Mouse (Mus musculus) limb, embryonic 15.5 days (tissue): ENCODE measurements around the gene Slc7a4. TPM values are rescaled to one million over a fixed set of nuclear protein-coding genes. Genes with fewer than 3 reads are reported as not detected.

ENCODE experiments used
- ATAC-seq: fragments of 200-750 bp; cut with Nextera tagmentation; 2 replicates; pipeline ENCODE4 v1.8.0; 2017; ENCODE audit warnings: low read depth, moderate TSS enrichment; ENCODE audit not compliant: insufficient number of reproducible peaks, low FRiP score, low TSS enrichment
- H3K27ac ChIP-seq: fragments of 300-500 bp; sonication (generic); 2 replicates; pipeline ENCODE4 v1.5.1; 2015; ENCODE audit warnings: moderate library complexity, mild to moderate bottlenecking, inconsistent platforms
- H3K27me3 ChIP-seq: fragments of 300-500 bp; sonication (generic); 2 replicates; pipeline ENCODE4 v1.6.1; 2015; ENCODE audit warnings: inconsistent platforms
- H3K36me3 ChIP-seq: fragments of 300-500 bp; sonication (generic); 2 replicates; pipeline ENCODE4 v1.6.1; 2015; ENCODE audit warnings: inconsistent platforms
- H3K4me1 ChIP-seq: fragments of 300-500 bp; sonication (generic); 2 replicates; pipeline ENCODE4 v1.6.1; 2015; ENCODE audit warnings: inconsistent platforms
- H3K4me2 ChIP-seq: fragments of 300-500 bp; sonication (generic); 2 replicates; pipeline ENCODE4 v1.6.1; 2015; ENCODE audit warnings: mild to moderate bottlenecking, inconsistent platforms
- H3K4me3 ChIP-seq: fragments of 300-500 bp; sonication (generic); 2 replicates; pipeline ENCODE4 v1.5.1; 2015; ENCODE audit warnings: mild to moderate bottlenecking, inconsistent platforms
- H3K9ac ChIP-seq: fragments of 300-500 bp; sonication (generic); 2 replicates; pipeline ENCODE4 v1.6.1; 2015; ENCODE audit warnings: inconsistent platforms
- H3K9me3 ChIP-seq: fragments of 300-500 bp; sonication (generic); 2 replicates; pipeline ENCODE4 v1.6.1; 2016; ENCODE audit warnings: inconsistent platforms
- WGBS: fragments of 180-500 bp; shearing (Covaris S2); methylation state at CpG from one replicate; pipeline ENCODE4 v1.1.7; 2015; 5-methylcytosine and 5-hydroxymethylcytosine counted together
- polyA plus RNA-seq: library from polyadenylated mRNA; unstranded; fragments of >200 nt; fragmentation: Nextera tagmentation; extraction: Ambion mirVana; gene quantifications from 2 replicates; pipeline ENCODE4 v1.2.1, GENCODE M21; 2015

Slc7a4 gene
- polyA plus RNA-seq, 1 experiment from 2014 or later, result 9.9 TPM

- ATAC-seq, result no peak
- H3K4me1 ChIP-seq, result peaks cover 18% of the 10 kb centered on the region
- no peak overlapping the region for H3K4me3 ChIP-seq
- no peaks in the 10 kb centered on the region for H3K27me3 ChIP-seq
- no peaks in the 10 kb centered on the region for H3K9me3 ChIP-seq
- 72% methylated on average over 14 of the region's 14 CpGs for WGBS
- no peak overlapping the region for H3K9ac ChIP-seq
- H3K27ac ChIP-seq, result no peak overlapping the region
- no peak overlapping the region for H3K4me2 ChIP-seq
- peaks cover 15% of the 10 kb centered on the region for H3K36me3 ChIP-seq
Measured at GRCm38 (mm10) chr16:17532676-17533329, 50.2 kb downstream of the Slc7a4 start.

DNA sequence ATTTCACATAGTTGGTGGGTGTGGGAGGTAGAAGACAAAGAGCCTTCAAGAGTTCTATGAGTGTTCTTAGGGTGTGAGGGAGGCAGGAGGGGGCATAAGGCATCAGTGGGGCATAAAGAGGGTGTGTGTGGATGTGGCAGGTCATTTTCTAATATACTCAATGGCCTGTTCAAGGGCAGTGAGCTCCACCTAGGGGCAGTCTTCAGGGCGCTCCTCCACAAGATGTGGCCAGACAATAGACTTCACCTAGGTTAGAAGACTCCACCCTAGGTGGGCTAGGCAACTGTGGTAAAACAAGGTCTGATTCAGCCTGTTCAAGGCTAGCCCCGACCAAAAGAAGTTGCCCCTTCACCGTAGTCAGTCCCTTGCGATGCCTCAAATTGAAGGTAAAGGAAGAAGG, 50.7 kb downstream of the Slc7a4 start:
- Histone ChIP-seq H3K9me3 (no peaks in the 10 kb centered on the region), H3K4me1 (peaks cover 18% of the 10 kb centered on the region), H3K9ac (no peak overlapping the region), H3K27me3 (no peaks in the 10 kb centered on the region), H3K36me3 (peaks cover 20% of the 10 kb centered on the region), H3K27ac (no peak overlapping the region), H3K4me3 (no peak overlapping the region), H3K4me2 (no peak overlapping the region)
- WGBS, result 55% methylated on average over 4 of the region's 4 CpGs
- ATAC-seq, result no peak

DNA sequence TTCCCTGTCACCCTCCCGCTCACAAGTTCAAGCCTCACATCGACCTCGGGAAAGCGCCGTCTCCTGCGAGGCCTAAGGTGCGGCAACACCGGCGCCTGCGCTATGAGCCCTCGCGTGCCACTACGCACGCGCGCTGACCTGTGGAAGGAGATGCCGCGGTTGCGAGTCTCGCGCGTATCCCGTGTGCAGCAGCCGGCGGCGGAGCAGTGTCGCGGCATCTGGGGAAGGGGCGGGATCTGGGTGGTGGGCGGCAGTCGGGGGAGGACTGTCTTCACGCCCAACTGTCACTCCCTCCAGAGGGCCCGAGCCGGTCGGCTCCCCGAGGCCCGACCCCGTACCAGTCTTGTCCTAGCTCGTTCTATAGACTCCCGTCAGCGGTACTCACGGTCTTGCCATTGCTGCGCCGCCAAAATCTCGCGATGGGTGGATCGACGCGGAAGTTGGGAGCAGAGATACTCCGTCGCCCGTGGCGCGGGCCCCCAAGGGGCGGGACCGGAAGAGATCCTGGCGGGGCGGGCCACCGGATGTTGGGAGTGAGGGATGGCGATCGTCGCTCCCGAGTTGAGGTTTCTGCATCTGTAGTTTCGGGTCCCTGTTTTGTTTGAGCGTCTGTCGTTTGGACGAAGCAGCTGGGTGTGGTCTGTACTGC, 52.2 kb downstream of the Slc7a4 start, which contains the start of gene Thap7:
Gene Thap7, minus strand, starts transcription at position 497 of the 649 bp plus-strand sequence.
- peaks cover 18% of the 10 kb centered on the region for H3K4me1 ChIP-seq
- H3K4me3 ChIP-seq, result peak within 1 kb of the TSS; percentile 72
- peak within 1 kb of the TSS; percentile 77 for H3K9ac ChIP-seq
- peaks cover 36% of the 10 kb centered on the region for H3K36me3 ChIP-seq
- no peaks in the 10 kb centered on the region for H3K9me3 ChIP-seq
- no peaks in the 10 kb centered on the region for H3K27me3 ChIP-seq
- ATAC-seq, result peak; percentile 96
- H3K4me2 ChIP-seq, result peak within 1 kb of the TSS; percentile 74
- WGBS, result under 1% methylated on average over 67 of the region's 67 CpGs
- peak within 1 kb of the TSS; percentile 98 for H3K27ac ChIP-seq

DNA sequence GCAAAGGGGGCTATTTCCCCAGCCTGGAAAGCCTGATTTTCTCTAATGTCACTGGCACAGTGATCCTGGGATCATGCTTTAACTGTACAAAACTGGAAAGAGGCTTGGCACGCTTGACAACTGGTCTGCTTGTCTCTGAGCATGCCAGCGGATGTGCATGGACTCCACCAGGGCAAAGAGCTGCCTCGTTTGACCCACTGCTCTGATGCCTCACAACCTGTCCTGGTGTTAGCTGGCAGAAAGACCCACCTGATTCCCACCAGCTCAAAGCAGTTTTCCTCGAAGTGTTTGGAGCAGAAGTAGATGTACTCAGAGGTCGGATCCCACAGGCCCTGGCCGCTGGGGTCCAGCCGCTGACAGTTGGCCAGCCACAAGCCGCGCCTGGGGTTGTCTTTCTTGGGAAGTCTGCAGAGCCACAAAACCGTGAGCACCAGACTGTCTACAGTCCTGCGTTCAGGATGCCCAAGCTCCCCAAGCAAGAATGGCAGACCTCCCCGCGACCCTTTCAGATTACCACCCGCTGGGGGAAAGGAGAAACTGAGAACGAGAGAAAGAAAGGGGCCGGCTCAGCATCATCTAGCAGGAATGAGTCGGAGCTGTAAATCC, 52.9 kb downstream of the Slc7a4 start:
- peaks cover 18% of the 10 kb centered on the region for H3K4me1 ChIP-seq
- ATAC-seq, result no peak
- no peaks in the 10 kb centered on the region for H3K27me3 ChIP-seq
- peak overlapping the region; percentile 74 for H3K4me2 ChIP-seq
- H3K9ac ChIP-seq, result peak overlapping the region; percentile 77
- 11% methylated on average over 17 of the region's 17 CpGs for WGBS
- H3K27ac ChIP-seq, result peak overlapping the region; percentile 98
- H3K36me3 ChIP-seq, result peaks cover 42% of the 10 kb centered on the region
- peak overlapping the region; percentile 72 for H3K4me3 ChIP-seq
- no peaks in the 10 kb centered on the region for H3K9me3 ChIP-seq

GRCm38 (mm10) chr16:17528276-17528675, 54.7 kb downstream of the Slc7a4 start:
- H3K9ac ChIP-seq, result 0 out of 2 replicates have a peak overlapping the region, but pooled peaks have one; percentile 17
- peaks cover 18% of the 10 kb centered on the region for H3K4me1 ChIP-seq
- no peak overlapping the region for H3K4me3 ChIP-seq
- H3K36me3 ChIP-seq, result peaks cover 57% of the 10 kb centered on the region
- ATAC-seq, result no peak
- WGBS, result 91% methylated on average over 13 of the region's 13 CpGs
- no peaks in the 10 kb centered on the region for H3K9me3 ChIP-seq
- H3K4me2 ChIP-seq, result no peak overlapping the region
- H3K27ac ChIP-seq, result no peak overlapping the region
- no peaks in the 10 kb centered on the region for H3K27me3 ChIP-seq

GRCm38 (mm10) chr16:17527606-17528005, 55.4 kb downstream of the Slc7a4 start:
- Histone ChIP-seq H3K9ac (no peak overlapping the region), H3K27ac (no peak overlapping the region), H3K36me3 (peaks cover 64% of the 10 kb centered on the region), H3K9me3 (no peaks in the 10 kb centered on the region), H3K4me2 (no peak overlapping the region), H3K4me1 (peaks cover 18% of the 10 kb centered on the region), H3K4me3 (no peak overlapping the region), H3K27me3 (no peaks in the 10 kb centered on the region)
- no peak for ATAC-seq

DNA sequence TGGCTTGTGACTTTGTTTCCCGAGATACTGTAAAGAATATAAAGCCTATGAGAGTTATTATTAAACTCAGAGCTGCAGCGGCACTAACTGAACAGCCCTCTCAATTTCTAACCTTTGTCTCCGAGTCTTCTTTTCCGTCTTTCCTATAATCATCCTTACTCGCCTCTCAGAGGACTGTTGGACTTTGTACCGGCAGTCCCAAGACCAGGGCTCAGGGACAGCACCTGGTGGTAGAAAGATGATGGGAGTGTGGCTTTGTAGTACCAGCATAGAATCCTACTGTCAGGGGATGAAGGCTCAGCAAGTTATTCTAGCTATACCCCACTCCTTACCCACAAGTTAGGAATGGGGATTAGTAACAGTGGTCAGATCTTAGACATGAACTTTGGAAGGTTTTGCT, 56.8 kb downstream of the Slc7a4 start:
- no peaks in the 10 kb centered on the region for H3K9me3 ChIP-seq
- no peak overlapping the region for H3K4me3 ChIP-seq
- no peak overlapping the region for H3K4me2 ChIP-seq
- H3K36me3 ChIP-seq, result peaks cover 78% of the 10 kb centered on the region
- no peak for ATAC-seq
- H3K27me3 ChIP-seq, result no peaks in the 10 kb centered on the region
- 89% methylated on average over 6 of the region's 6 CpGs for WGBS
- H3K4me1 ChIP-seq, result peaks cover 11% of the 10 kb centered on the region
- no peak overlapping the region for H3K9ac ChIP-seq
- no peak overlapping the region for H3K27ac ChIP-seq

- no peaks in the 10 kb centered on the region for H3K9me3 ChIP-seq
Measured at GRCm38 (mm10) chr16:17525524-17525923, 57.5 kb downstream of the Slc7a4 start.

DNA sequence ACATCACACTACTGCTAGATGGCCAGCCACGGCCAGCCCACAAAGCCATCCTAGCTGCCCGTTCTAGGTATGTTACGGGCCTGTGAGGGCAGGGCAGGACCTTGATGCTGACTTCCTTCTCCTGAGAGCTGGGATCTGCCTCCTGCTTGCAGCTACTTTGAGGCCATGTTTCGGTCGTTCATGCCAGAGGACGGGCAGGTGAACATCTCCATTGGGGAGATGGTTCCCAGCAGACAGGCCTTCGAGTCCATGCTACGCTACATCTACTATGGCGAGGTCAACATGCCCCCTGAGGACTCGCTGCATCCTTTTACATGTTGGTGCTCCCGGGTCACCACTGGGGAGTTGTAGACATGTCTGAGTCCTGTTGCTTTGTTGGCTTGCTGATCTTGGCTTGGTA, 58.9 kb downstream of the Slc7a4 start:
- H3K27ac ChIP-seq, result no peak overlapping the region
- H3K4me2 ChIP-seq, result no peak overlapping the region
- H3K36me3 ChIP-seq, result peaks cover 97% of the 10 kb centered on the region
- peaks cover 3% of the 10 kb centered on the region; the same call in 1 of the 2 replicates for H3K4me1 ChIP-seq
- 91% methylated on average over 11 of the region's 11 CpGs for WGBS
- no peak overlapping the region for H3K9ac ChIP-seq
- no peak for ATAC-seq
- H3K4me3 ChIP-seq, result no peak overlapping the region
- no peaks in the 10 kb centered on the region for H3K27me3 ChIP-seq
- no peaks in the 10 kb centered on the region for H3K9me3 ChIP-seq

More at GRCm38 (mm10) chr16:17525524-17525923, 57.5 kb downstream of the Slc7a4 start:
- 83% methylated on average over 3 of the region's 3 CpGs for WGBS
- Histone ChIP-seq H3K4me1 (peaks cover 10% of the 10 kb centered on the region), H3K27me3 (no peaks in the 10 kb centered on the region), H3K27ac (no peak overlapping the region), H3K4me2 (no peak overlapping the region), H3K36me3 (peaks cover 85% of the 10 kb centered on the region), H3K9ac (no peak overlapping the region), H3K4me3 (no peak overlapping the region)
- ATAC-seq, result no peak

Other genes with a start within 250 kb of the Slc7a4 start
- gene Snap29, start 177.2 kb downstream of the Slc7a4 start, polyA plus RNA-seq, result 18.1 and 20.5 TPM in 2 replicates
- 26.0 and 30.7 TPM in 2 replicates for gene Pi4ka, start 176.9 kb downstream of the Slc7a4 start, polyA plus RNA-seq
- gene Crkl, start 131.2 kb downstream of the Slc7a4 start, polyA plus RNA-seq, result 69.5 and 72.8 TPM in 2 replicates
- gene Aifm3, start 93.6 kb downstream of the Slc7a4 start, polyA plus RNA-seq, result 0.36 and 2.7 TPM in 2 replicates
- gene Lztr1, start 74.5 kb downstream of the Slc7a4 start, polyA plus RNA-seq, result 84.2 and 97.8 TPM in 2 replicates
- gene Thap7, start 52.1 kb downstream of the Slc7a4 start, polyA plus RNA-seq, result 63.2 and 72.4 TPM in 2 replicates
- 0.25 TPM in 1 of 2 replicates, not detected in the other for gene Lrrc74b, start 22.0 kb downstream of the Slc7a4 start, polyA plus RNA-seq
- 0.99 and 1.8 TPM in 2 replicates for gene P2rx6, start 21.3 kb downstream of the Slc7a4 start, polyA plus RNA-seq
- 26.0 and 26.8 TPM in 2 replicates for gene Smpd4, start 36.1 kb upstream of the Slc7a4 start, polyA plus RNA-seq
- 6.1 and 7.6 TPM in 2 replicates for gene Ccdc74a, start 63.3 kb upstream of the Slc7a4 start, polyA plus RNA-seq
- gene Med15, start 149.7 kb upstream of the Slc7a4 start, polyA plus RNA-seq, result 40.6 and 42.8 TPM in 2 replicates
- gene Klhl22, start 176.4 kb upstream of the Slc7a4 start, polyA plus RNA-seq, result 83.9 and 88.5 TPM in 2 replicates
- gene Scarf2, start 214.1 kb upstream of the Slc7a4 start, polyA plus RNA-seq, result 25.0 and 32.4 TPM in 2 replicates
- 0.17 TPM in 1 of 2 replicates, not detected in the other for gene B830017H08Rik, start 249.9 kb upstream of the Slc7a4 start, polyA plus RNA-seq